Mouse (Mus musculus): ENCODE results near the gene Chst8.

DNA sequence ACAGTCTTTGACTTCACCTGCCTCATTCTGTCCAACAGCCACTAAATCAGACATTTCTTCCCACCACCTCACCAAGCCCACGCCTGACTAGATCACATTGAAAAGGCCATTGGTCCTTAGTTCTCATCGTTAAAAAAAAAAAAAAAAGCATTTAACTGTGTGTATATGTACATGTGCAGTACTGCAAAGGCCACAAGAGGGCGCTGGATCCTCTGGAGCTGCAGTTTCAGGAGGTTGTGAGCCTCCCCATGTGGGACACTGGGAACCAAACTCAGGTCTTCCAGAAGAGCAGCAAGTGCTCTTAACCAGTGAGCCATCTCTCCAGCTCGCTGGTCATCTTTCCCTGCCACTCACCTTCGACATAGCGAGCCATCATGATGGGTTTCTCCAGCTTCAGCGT lies 22.1 kb downstream of the Chst8 start:
- no peak for TF ChIP-seq CTCF (IDR thresholded peaks at IDR 0.05; ENCODE audit: borderline replicate concordance, insufficient read depth, low read length)
- TF ChIP-seq POLR2A (IDR thresholded peaks at IDR 0.05; ENCODE audit: low read depth, low read length) = no peak

All from embryonic fibroblast, embryonic 13.5 days (primary cell).